Mouse (Mus musculus) intestine, embryonic 14.5 days (tissue): ENCODE measurements around the gene Ppm1j. TPM values are rescaled to one million over a fixed set of nuclear protein-coding genes. Genes with fewer than 3 reads are reported as not detected.
"Not testable (repeated sequence)": the region's sequence is repeated elsewhere in the genome, so short reads cannot be mapped to it uniquely, and the experiment has no call there.

Experiments used
- ATAC-seq: fragments of 200-750 bp; cut with Nextera tagmentation; replicated peaks from 2 replicates; pipeline ENCODE4 v1.8.0; 2017; ENCODE audit warnings: low read depth, moderate number of reproducible peaks, moderate TSS enrichment, moderate library complexity; ENCODE audit not compliant: low FRiP score, low TSS enrichment
- DNase-seq: peaks from one replicate; pipeline ENCODE4 v3.0.0-alpha.2; 2018; ENCODE audit warnings: low spot score
- H3K27ac ChIP-seq: fragments of 300-500 bp; sonication (generic); 2 replicates; pipeline ENCODE4 v1.5.1; 2014; ENCODE audit warnings: low read depth, mild to moderate bottlenecking, control low read depth
- H3K27me3 ChIP-seq: fragments of 300-500 bp; sonication (generic); replicated peaks from 2 replicates; pipeline ENCODE4 v1.6.1; 2014; ENCODE audit warnings: low read length, control low read depth; ENCODE audit not compliant: control insufficient read depth, insufficient read depth
- H3K36me3 ChIP-seq: fragments of 300-500 bp; sonication (generic); 2 replicates; pipeline ENCODE4 v1.6.1; 2014; ENCODE audit warnings: low read length, control low read depth; ENCODE audit not compliant: control insufficient read depth, insufficient read depth
- H3K4me1 ChIP-seq: fragments of 300-500 bp; sonication (generic); replicated peaks from 2 replicates; pipeline ENCODE4 v1.6.1; 2014; ENCODE audit warnings: low read length, control low read depth, mixed read lengths; ENCODE audit not compliant: control insufficient read depth, insufficient read depth
- H3K4me2 ChIP-seq: fragments of 300-500 bp; sonication (generic); 2 replicates; pipeline ENCODE4 v1.6.1; 2014; ENCODE audit warnings: low read length
- H3K4me3 ChIP-seq: fragments of 300-500 bp; sonication (generic); 2 replicates; pipeline ENCODE4 v1.5.1; 2014; ENCODE audit warnings: low read depth, low read length, control low read depth, mixed read lengths
- H3K9ac ChIP-seq: fragments of 300-500 bp; sonication (generic); 2 replicates; pipeline ENCODE4 v1.6.1; 2014; ENCODE audit warnings: mild to moderate bottlenecking, low read length
- H3K9me3 ChIP-seq: fragments of 300-500 bp; sonication (generic); 2 replicates; pipeline ENCODE4 v1.6.1; 2016; ENCODE audit warnings: low read length, control low read depth; ENCODE audit not compliant: control insufficient read depth
- WGBS: fragments of 180-500 bp; shearing (Covaris S2); extraction: QIAGEN DNeasy Blood & Tissue Kit; methylation state at CpG from one replicate; pipeline ENCODE4 v1.1.7; 2014; 5-methylcytosine and 5-hydroxymethylcytosine counted together
- polyA plus RNA-seq: library from polyadenylated mRNA; unstranded; fragments of >200 nt; fragmentation: Nextera tagmentation; extraction: Ambion mirVana; gene quantifications from 2 replicates; pipeline ENCODE4 v1.2.1, GENCODE M21; 2014

Gene Ppm1j
- polyA plus RNA-seq, 1 experiment from 2014 or later: 3.1 TPM

DNA sequence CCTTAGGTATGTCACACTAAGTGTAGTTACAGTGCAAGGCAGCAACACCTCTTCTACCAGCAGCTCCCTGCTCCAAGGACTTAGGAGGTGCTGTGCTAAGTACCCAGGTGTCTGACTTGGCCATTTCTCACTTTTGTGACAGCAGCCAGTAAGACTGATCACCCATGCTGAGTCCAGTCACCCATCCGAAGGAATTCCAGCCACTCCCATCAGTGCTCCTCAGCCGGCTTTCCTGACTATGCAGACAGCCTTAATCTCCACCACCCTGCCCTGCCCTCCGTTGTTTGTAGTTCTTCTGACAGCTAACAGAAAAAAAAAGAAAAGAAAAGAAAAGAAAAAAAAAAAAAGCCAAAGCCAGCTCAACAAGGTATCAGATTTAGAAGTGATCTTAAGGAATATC is 30.9 kb downstream of the Ppm1j start:
- no peak overlapping the region for H3K4me2 ChIP-seq
- peaks cover 16% of the 10 kb centered on the region for H3K4me1 ChIP-seq
- H3K27me3 ChIP-seq: no peaks in the 10 kb centered on the region
- no peak for DNase-seq
- no peak for ATAC-seq
- 26% methylated on average over 3 of the region's 3 CpGs for WGBS
- H3K4me3 ChIP-seq: no peak overlapping the region
- peaks cover 15% of the 10 kb centered on the region; the same call in 1 of the 2 replicates for H3K36me3 ChIP-seq
- H3K27ac ChIP-seq: no peak overlapping the region
- H3K9ac ChIP-seq: no peak overlapping the region
- no peaks in the 10 kb centered on the region for H3K9me3 ChIP-seq

DNA sequence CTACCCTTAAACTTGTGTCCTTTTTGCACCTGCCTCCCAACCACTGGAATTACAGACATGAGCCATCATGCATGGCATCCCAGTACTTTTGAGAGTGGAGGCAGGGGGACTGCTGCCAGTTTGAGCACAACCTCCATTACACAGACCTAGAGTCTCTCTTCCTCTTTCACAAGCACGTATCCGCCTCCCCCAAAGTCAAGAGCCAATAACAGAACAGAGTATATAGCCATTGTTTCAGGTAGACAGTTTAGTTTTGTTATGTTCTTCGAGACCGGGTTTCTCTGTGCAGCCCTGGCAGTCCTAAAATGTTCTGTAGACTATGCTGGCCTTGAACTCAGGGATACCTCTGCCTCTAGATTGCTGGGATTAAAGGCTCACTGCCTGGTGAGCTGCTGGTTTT is 31.4 kb downstream of the Ppm1j start:
- ATAC-seq (no peak), DNase-seq (no peak)
- Histone ChIP-seq H3K4me2 (no peak overlapping the region), H3K9me3 (no peaks in the 10 kb centered on the region), H3K9ac (no peak overlapping the region), H3K36me3 (peaks cover 13% of the 10 kb centered on the region; the same call in 1 of the 2 replicates), H3K27ac (no peak overlapping the region), H3K4me3 (no peak overlapping the region), H3K27me3 (no peaks in the 10 kb centered on the region), H3K4me1 (peaks cover 20% of the 10 kb centered on the region)
- WGBS: 83% methylated on average over 4 of the region's 4 CpGs

- peaks cover 20% of the 10 kb centered on the region for H3K4me1 ChIP-seq
- not testable (repeated sequence) for H3K9me3 ChIP-seq, ATAC-seq, H3K27me3 ChIP-seq, DNase-seq, H3K4me2 ChIP-seq, H3K36me3 ChIP-seq, H3K27ac ChIP-seq, H3K9ac ChIP-seq, H3K4me3 ChIP-seq
- WGBS: 91% methylated on average over 7 of the region's 7 CpGs
Observed at GRCm38 (mm10) chr3:104813227-104813626, 32.4 kb downstream of the Ppm1j start.

- Histone ChIP-seq H3K27me3 (no peaks in the 10 kb centered on the region), H3K36me3 (0 out of 2 replicates have a peak, but pooled peaks cover 8% of the 10 kb centered on the region), H3K4me1 (peaks cover 28% of the 10 kb centered on the region), H3K4me2 (no peak overlapping the region), H3K27ac (no peak overlapping the region), H3K9ac (no peak overlapping the region), H3K4me3 (no peak overlapping the region), H3K9me3 (no peaks in the 10 kb centered on the region)
- no peak for DNase-seq
- no peak for ATAC-seq
- WGBS: 88% methylated on average over 1 of the region's 1 CpGs
Observed at GRCm38 (mm10) chr3:104814746-104815145, 33.9 kb downstream of the Ppm1j start.

- DNase-seq (no peak), ATAC-seq (no peak)
- WGBS: 86% methylated on average over 2 of the region's 2 CpGs
- Histone ChIP-seq H3K9me3 (no peaks in the 10 kb centered on the region), H3K4me3 (no peak overlapping the region), H3K36me3 (0 out of 2 replicates have a peak, but pooled peaks cover 8% of the 10 kb centered on the region), H3K4me2 (0 out of 2 replicates have a peak overlapping the region, but pooled peaks have one; percentile 15), H3K9ac (no peak overlapping the region), H3K27me3 (no peaks in the 10 kb centered on the region), H3K4me1 (peaks cover 28% of the 10 kb centered on the region), H3K27ac (no peak overlapping the region)
Observed at GRCm38 (mm10) chr3:104815346-104815745, 34.5 kb downstream of the Ppm1j start.

GRCm38 (mm10) chr3:104816130-104816529 is 35.3 kb downstream of the Ppm1j start:
- ATAC-seq (no peak), DNase-seq (no peak)
- H3K4me1 ChIP-seq: peaks cover 28% of the 10 kb centered on the region
- H3K4me3 ChIP-seq: 0 out of 2 replicates have a peak overlapping the region, but pooled peaks have one; percentile 93
- H3K36me3 ChIP-seq: peaks cover 14% of the 10 kb centered on the region; the same call in 1 of the 2 replicates
- H3K27me3 ChIP-seq: no peaks in the 10 kb centered on the region
- 96% methylated on average over 7 of the region's 7 CpGs for WGBS
- H3K27ac ChIP-seq: no peak overlapping the region
- no peak overlapping the region for H3K9ac ChIP-seq
- H3K4me2 ChIP-seq: peak overlapping the region; percentile 73; the same call in 1 of the 2 replicates
- no peaks in the 10 kb centered on the region for H3K9me3 ChIP-seq

DNA sequence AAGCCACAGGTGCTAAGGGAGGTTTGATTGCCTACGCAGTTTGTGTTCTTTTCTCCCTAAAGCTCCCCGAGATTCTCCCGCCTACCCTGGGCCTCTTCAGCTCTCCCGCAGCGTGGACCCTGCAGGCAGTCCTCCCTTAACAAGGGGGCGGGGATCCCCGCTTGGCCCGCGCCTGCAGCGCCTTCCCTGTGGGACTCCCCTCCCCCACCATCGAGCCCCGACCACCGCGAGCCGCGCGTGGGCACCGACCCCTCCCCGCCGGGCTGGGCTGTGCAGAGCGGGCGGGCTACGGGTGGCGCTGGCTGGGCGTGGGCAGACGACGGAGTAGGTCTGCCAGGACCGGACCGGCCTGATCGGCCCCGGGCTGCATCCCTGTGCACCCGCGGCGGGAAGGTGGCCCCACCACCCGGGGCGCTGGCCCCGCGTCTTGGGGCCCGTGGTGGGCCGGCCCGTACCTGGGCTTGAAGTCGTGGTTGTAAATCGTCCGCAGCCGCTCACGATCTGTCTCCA is 36.7 kb downstream of the Ppm1j start:
- Histone ChIP-seq H3K4me2 (peak overlapping the region; percentile 73), H3K27ac (peak overlapping the region; percentile 97), H3K27me3 (no peaks in the 10 kb centered on the region), H3K9me3 (no peaks in the 10 kb centered on the region), H3K36me3 (peaks cover 24% of the 10 kb centered on the region), H3K4me1 (peaks cover 23% of the 10 kb centered on the region), H3K9ac (peak overlapping the region; percentile 94), H3K4me3 (peak overlapping the region; percentile 93)
- ATAC-seq (peak; percentile 78), DNase-seq (peak; percentile 86)
- WGBS: 1% methylated on average over 45 of the region's 46 CpGs

- no peaks in the 10 kb centered on the region for H3K27me3 ChIP-seq
- peak within 1 kb of the TSS; percentile 73 for H3K4me2 ChIP-seq
- peak within 1 kb of the TSS; percentile 93 for H3K4me3 ChIP-seq
- WGBS: under 1% methylated on average over 40 of the region's 40 CpGs
- peak within 1 kb of the TSS; percentile 97 for H3K27ac ChIP-seq
- peak within 1 kb of the TSS; percentile 94 for H3K9ac ChIP-seq
- ATAC-seq (peak; percentile 92), DNase-seq (peak; percentile 94)
- H3K36me3 ChIP-seq: peaks cover 27% of the 10 kb centered on the region
- H3K4me1 ChIP-seq: peaks cover 23% of the 10 kb centered on the region
- no peaks in the 10 kb centered on the region for H3K9me3 ChIP-seq
Observed at GRCm38 (mm10) chr3:104817991-104818748, 37.3 kb downstream of the Ppm1j start, which contains the start of gene Mov10. Gene Mov10, minus strand, starts transcription at chr3:104818563.
